Mouse (Mus musculus) midbrain, embryonic 14.5 days (tissue): ENCODE measurements around the gene Fgfr2. TPM values are rescaled to one million over a fixed set of nuclear protein-coding genes. Genes with fewer than 3 reads are reported as not detected.

ENCODE experiments used
- ATAC-seq: fragments of 200-750 bp; cut with Nextera tagmentation; 2 replicates; pipeline ENCODE4 v1.8.0; 2017; ENCODE audit warnings: moderate number of reproducible peaks, moderate library complexity; ENCODE audit not compliant: low FRiP score, low TSS enrichment
- DNase-seq: peaks from one replicate; pipeline ENCODE4 v3.0.0-alpha.2; 2015
- H3K27ac ChIP-seq: fragments of 300-500 bp; sonication (generic); replicated peaks from 2 replicates; pipeline ENCODE4 v1.5.1; 2014; ENCODE audit warnings: mild to moderate bottlenecking, low read depth, low read length, moderate library complexity
- H3K27me3 ChIP-seq: fragments of 300-500 bp; sonication (generic); 2 replicates; pipeline ENCODE4 v1.6.1; 2014; ENCODE audit warnings: low read length, control low read depth, mixed read lengths; ENCODE audit not compliant: control insufficient read depth, insufficient read depth
- H3K36me3 ChIP-seq: fragments of 300-500 bp; sonication (generic); 2 replicates; pipeline ENCODE4 v1.6.1; 2014; ENCODE audit warnings: low read length, control low read depth; ENCODE audit not compliant: control insufficient read depth, insufficient read depth
- H3K4me1 ChIP-seq: fragments of 300-500 bp; sonication (generic); 2 replicates; pipeline ENCODE4 v1.6.1; 2014; ENCODE audit warnings: mild to moderate bottlenecking, antibody characterized with exemption, low read length, control low read depth; ENCODE audit not compliant: control insufficient read depth, insufficient read depth
- H3K4me2 ChIP-seq: fragments of 300-500 bp; sonication (generic); 2 replicates; pipeline ENCODE4 v1.6.1; 2014; ENCODE audit warnings: mild to moderate bottlenecking, low read length, moderate library complexity
- H3K4me3 ChIP-seq: fragments of 300-500 bp; sonication (generic); replicated peaks from 2 replicates; pipeline ENCODE4 v1.5.1; 2014; ENCODE audit warnings: low read depth, low read length
- H3K9ac ChIP-seq: fragments of 300-500 bp; sonication (generic); replicated peaks from 2 replicates; pipeline ENCODE4 v1.6.1; 2014; ENCODE audit warnings: mild to moderate bottlenecking, low read length, moderate library complexity
- H3K9me3 ChIP-seq: fragments of 300-500 bp; sonication (generic); 2 replicates; pipeline ENCODE4 v1.6.1; 2016; ENCODE audit warnings: low read length, control low read depth, mixed read lengths; ENCODE audit not compliant: control insufficient read depth
- WGBS: fragments of 180-500 bp; shearing (Covaris S2); extraction: QIAGEN DNeasy Blood & Tissue Kit; methylation state at CpG from one replicate; pipeline ENCODE4 v1.1.7; 2014; 5-methylcytosine and 5-hydroxymethylcytosine counted together
- polyA plus RNA-seq: library from polyadenylated mRNA; unstranded; fragments of >200 nt; fragmentation: Nextera tagmentation; extraction: Ambion mirVana; gene quantifications from 2 replicates; pipeline ENCODE4 v1.2.1, GENCODE M21; 2014

Fgfr2 gene
- polyA plus RNA-seq, 1 experiment from 2014 or later: 28.1 TPM

GRCm38 (mm10) chr7:132730510-132730909 is 392.6 kb downstream of the Fgfr2 start:
- WGBS: 72% methylated on average over 7 of the region's 7 CpGs
- DNase-seq (no peak), ATAC-seq (no peak)
- Histone ChIP-seq H3K27ac (0 out of 2 replicates have a peak overlapping the region, but pooled peaks have one; percentile 0), H3K4me2 (no peak overlapping the region), H3K36me3 (peaks cover 3% of the 10 kb centered on the region; the same call in 1 of the 2 replicates), H3K27me3 (no peaks in the 10 kb centered on the region), H3K4me1 (peaks cover 14% of the 10 kb centered on the region; the same call in 1 of the 2 replicates), H3K9me3 (no peaks in the 10 kb centered on the region), H3K9ac (no peak overlapping the region), H3K4me3 (no peak overlapping the region)

GRCm38 (mm10) chr7:132729093-132729831 is 393.9 kb downstream of the Fgfr2 start:
- peaks cover 14% of the 10 kb centered on the region; the same call in 1 of the 2 replicates for H3K4me1 ChIP-seq
- no peaks in the 10 kb centered on the region for H3K27me3 ChIP-seq
- 89% methylated on average over 4 of the region's 4 CpGs for whole genome bisulfite sequencing
- H3K4me2 ChIP-seq: no peak overlapping the region
- no peak for ATAC-seq
- no peak for DNase-seq
- H3K9ac ChIP-seq: no peak overlapping the region
- H3K36me3 ChIP-seq: peaks cover 3% of the 10 kb centered on the region; the same call in 1 of the 2 replicates
- no peak overlapping the region for H3K27ac ChIP-seq
- no peak overlapping the region for H3K4me3 ChIP-seq
- H3K9me3 ChIP-seq: no peaks in the 10 kb centered on the region

GRCm38 (mm10) chr7:132726106-132726861 is 396.9 kb downstream of the Fgfr2 start:
- Histone ChIP-seq H3K27ac (no peak overlapping the region), H3K36me3 (peaks cover 3% of the 10 kb centered on the region; the same call in 1 of the 2 replicates), H3K9ac (no peak overlapping the region), H3K4me1 (peaks cover 6% of the 10 kb centered on the region), H3K4me2 (no peak overlapping the region), H3K4me3 (no peak overlapping the region), H3K9me3 (no peaks in the 10 kb centered on the region), H3K27me3 (no peaks in the 10 kb centered on the region)
- ATAC-seq (no peak), DNase-seq (no peak)
- WGBS: 71% methylated on average over 13 of the region's 13 CpGs

GRCm38 (mm10) chr7:132724501-132725062 is 398.6 kb downstream of the Fgfr2 start:
- 93% methylated on average over 5 of the region's 5 CpGs for WGBS
- Histone ChIP-seq H3K4me2 (no peak overlapping the region), H3K9ac (no peak overlapping the region), H3K36me3 (no peaks in the 10 kb centered on the region), H3K4me3 (no peak overlapping the region), H3K27me3 (no peaks in the 10 kb centered on the region), H3K4me1 (peaks cover 14% of the 10 kb centered on the region), H3K9me3 (no peaks in the 10 kb centered on the region), H3K27ac (no peak overlapping the region)
- no peak for DNase-seq
- ATAC-seq: no peak

- Histone ChIP-seq H3K9me3 (no peaks in the 10 kb centered on the region), H3K36me3 (no peaks in the 10 kb centered on the region), H3K4me2 (no peak overlapping the region), H3K4me3 (no peak overlapping the region), H3K27me3 (no peaks in the 10 kb centered on the region), H3K4me1 (peaks cover 14% of the 10 kb centered on the region), H3K27ac (no peak overlapping the region), H3K9ac (no peak overlapping the region)
- ATAC-seq: no peak
- DNase-seq: no peak
- WGBS: 90% methylated on average over 11 of the region's 11 CpGs
These were observed 399.2 kb downstream of the Fgfr2 start for GRCm38 (mm10) chr7:132723906-132724305.

- Histone ChIP-seq H3K27ac (no peak overlapping the region), H3K36me3 (no peaks in the 10 kb centered on the region), H3K4me2 (no peak overlapping the region), H3K4me3 (no peak overlapping the region), H3K27me3 (no peaks in the 10 kb centered on the region), H3K9me3 (no peaks in the 10 kb centered on the region), H3K4me1 (peaks cover 14% of the 10 kb centered on the region), H3K9ac (no peak overlapping the region)
- DNase-seq (no peak), ATAC-seq (no peak)
- WGBS: 94% methylated on average over 12 of the region's 12 CpGs
These were observed 400.5 kb downstream of the Fgfr2 start for GRCm38 (mm10) chr7:132722401-132723370.

- peak; percentile 20; the same call in 1 of the 2 replicates for ATAC-seq
These were observed 402.6 kb downstream of the Fgfr2 start for GRCm38 (mm10) chr7:132720562-132720961.

GRCm38 (mm10) chr7:132719570-132719969 is 403.6 kb downstream of the Fgfr2 start:
- Histone ChIP-seq H3K27me3 (no peaks in the 10 kb centered on the region), H3K27ac (no peak overlapping the region), H3K36me3 (0 out of 2 replicates have a peak, but pooled peaks cover 4% of the 10 kb centered on the region), H3K4me2 (no peak overlapping the region), H3K9ac (no peak overlapping the region), H3K4me3 (no peak overlapping the region), H3K4me1 (peaks cover 15% of the 10 kb centered on the region), H3K9me3 (no peaks in the 10 kb centered on the region)
- no peak for ATAC-seq
- WGBS: 90% methylated on average over 4 of the region's 4 CpGs
- DNase-seq: no peak

More at GRCm38 (mm10) chr7:132720562-132720961, 402.6 kb downstream of the Fgfr2 start:
- H3K9ac ChIP-seq: no peak overlapping the region
- no peak overlapping the region for H3K4me3 ChIP-seq
- no peak for DNase-seq
- no peak overlapping the region for H3K27ac ChIP-seq
- H3K36me3 ChIP-seq: no peaks in the 10 kb centered on the region
- H3K4me2 ChIP-seq: no peak overlapping the region
- H3K4me1 ChIP-seq: peaks cover 14% of the 10 kb centered on the region
- WGBS: 69% methylated on average over 8 of the region's 8 CpGs
- H3K9me3 ChIP-seq: no peaks in the 10 kb centered on the region
- no peaks in the 10 kb centered on the region for H3K27me3 ChIP-seq
